Mouse (Mus musculus) R1 (cell line): ENCODE results near the gene Mycn.
A peak's percentile ranks its signal among the peaks of the same experiment; 100 is the strongest.

ENCODE experiments used
- DNase-seq: peaks from one replicate; pipeline ENCODE4 v3.0.0-alpha.2; 2018; ENCODE audit warnings: low read depth, low spot score

The Mycn gene

GRCm38 (mm10) chr12:12924446-12924845 lies 17.3 kb downstream of the Mycn start:
- no peak for DNase-seq

DNA sequence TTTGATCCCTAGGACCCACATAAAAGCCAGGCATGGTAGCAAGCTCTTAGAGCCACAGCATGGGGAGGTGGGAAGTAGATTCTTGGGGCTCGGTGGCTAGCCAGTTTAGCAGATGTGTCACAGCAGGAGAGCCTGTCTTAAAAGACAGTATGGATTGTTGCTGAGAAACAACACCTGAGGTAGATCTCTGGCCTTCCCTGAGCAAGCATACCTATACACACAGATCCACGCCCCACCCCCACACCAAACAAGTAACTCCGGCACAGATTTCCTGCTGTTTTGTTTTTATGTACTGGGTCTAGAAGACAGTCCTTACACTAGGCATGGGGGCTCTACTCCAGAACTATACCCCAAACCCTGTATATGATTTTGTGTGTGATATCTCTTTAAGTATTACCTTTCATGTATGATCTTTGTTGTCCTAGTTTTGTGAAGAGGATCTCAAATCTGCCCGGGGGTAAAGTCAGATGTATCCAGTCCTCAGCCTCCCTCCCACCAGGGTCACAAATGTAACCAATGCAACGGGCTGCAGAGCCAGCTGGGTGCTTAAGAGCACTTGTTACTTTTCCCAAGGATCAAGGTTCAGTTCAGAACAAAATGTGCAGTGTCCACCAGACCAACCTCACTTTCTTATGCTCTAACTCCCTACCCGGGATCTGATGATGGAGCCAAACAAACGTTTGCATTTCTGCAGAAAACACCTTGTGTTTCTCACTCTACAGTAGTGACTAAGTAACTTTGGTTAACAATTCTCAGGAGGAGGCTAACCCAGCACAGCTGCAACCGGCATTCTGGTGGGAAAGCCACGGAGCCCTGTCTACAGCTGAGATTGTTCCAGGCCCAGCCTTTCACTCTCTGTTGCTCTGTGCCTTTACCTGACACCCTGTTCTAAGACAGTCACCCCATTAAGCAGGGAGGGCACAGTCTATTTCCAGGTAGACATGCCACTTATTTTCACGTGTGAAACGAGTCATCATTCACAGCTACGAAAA lies 21.3 kb downstream of the Mycn start:
- peak; percentile 71 for DNase-seq

GRCm38 (mm10) chr12:12916298-12916697 lies 25.4 kb downstream of the Mycn start:
- no peak for DNase-seq

DNA sequence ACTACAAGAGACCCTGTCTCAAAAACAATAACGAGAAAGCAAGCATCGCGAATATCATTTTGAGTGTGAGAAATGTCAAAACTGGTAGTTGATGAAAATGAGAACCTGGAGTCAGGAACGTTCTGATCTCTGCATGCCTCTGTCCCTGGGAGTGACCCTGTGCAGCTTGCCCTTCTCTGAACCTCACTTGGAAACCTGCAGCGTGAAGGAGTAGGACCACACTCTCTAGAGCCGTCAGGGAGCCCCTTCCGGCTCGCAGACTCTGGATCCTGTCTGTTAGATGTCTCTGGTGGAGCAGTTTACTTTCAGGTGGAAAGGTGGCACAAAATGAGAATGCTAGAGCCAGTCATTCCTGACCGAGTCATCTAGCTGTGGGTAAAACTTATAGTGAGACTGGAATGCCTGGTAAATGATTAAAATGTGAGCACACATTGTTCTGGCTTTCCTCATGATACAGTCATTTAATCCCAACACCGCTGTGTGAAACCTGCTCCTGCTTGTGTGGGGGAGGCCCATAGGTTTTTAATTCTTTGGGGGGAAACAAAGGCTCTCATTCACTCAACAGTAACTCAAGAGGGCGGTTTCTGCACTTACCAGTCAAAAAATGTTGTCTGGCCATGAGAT lies 31.2 kb downstream of the Mycn start:
- DNase-seq, result no peak

GRCm38 (mm10) chr12:12909631-12910277 lies 32.0 kb downstream of the Mycn start:
- peak; percentile 93 for DNase-seq

DNA sequence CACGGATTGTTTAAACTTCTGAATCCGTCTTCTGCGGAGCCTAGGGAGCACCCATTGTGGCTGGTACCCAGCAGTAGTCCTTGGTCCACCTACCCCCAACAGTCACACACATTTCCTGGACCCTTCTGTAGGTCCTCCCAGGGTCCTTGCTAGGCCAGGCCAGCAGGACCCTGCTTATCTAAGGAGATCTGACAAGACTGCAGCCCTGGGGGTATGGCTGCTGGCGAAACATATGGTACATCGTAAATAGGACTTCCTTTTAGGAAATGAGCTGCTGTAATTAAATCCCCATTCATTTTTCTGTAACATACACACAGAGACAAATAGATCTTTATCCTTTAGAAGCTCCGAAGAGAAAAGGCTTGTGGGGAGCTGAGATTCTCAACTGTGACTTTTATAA lies 34.9 kb downstream of the Mycn start:
- DNase-seq, result no peak

GRCm38 (mm10) chr12:12906321-12906720 lies 35.4 kb downstream of the Mycn start:
- no peak for DNase-seq

DNA sequence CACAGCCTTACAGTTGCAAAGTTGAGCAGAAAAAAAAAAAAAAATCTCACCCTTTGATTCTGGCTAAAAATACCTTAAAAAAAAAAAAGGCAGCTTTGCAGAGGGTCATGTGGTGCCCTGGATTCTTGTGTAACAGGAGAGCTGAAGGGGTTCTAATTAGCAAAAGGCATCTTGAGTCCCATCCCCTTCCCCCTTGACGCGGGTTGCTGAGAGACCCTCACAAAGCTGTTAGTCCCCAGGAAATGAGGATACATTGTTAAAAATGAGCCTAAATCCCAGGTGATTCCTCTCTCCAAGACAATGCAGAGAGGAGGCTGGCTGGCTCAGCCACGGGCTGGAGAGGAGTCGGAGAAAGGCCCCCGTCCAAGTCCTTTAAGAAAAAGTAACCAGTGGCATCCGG lies 36.6 kb downstream of the Mycn start:
- DNase-seq, result no peak

DNA sequence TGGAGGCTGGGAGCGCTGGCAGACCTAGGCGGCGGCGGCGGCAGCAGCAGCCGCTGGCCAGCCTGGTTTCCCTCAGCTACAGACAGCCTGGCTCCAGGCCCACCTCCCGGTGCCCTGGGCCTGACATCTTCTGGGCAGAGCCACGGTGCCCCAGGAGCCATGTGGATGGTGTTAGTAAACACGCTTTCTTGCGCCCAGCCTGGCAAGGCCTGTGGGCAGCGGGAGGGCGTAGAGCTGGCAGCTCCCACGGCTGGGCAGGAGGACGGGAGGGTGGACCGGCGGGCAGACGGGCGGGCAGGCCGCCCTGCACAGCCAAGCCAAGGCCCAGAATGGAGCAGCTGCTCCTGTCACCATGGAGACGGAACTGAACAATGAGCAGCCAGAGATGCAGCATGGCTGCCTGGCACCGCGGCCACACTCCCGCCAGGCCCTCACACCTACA lies 37.2 kb downstream of the Mycn start:
- DNase-seq, result peak; percentile 90

GRCm38 (mm10) chr12:12904086-12904485 lies 37.6 kb downstream of the Mycn start:
- no peak for DNase-seq

DNA sequence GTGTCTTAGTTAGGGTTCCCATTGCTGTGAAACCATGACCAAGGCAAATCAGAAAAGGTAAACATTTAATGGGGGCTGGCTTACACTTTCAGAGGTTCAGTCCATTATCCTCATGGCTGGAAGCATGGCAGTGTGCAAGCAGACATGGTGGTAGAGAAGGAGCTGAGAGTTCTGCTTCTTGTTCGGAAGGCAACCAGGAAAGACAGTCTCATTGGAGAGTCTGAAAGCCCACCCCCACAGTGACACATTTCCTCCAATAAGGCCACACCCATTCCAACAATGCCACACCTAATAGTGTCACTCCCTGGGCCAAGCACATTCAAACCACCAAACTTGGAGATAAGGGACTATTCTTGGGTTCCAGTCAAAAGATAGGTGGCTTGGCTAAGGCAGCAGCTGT lies 39.3 kb downstream of the Mycn start:
- DNase-seq, result peak; percentile 88

DNA sequence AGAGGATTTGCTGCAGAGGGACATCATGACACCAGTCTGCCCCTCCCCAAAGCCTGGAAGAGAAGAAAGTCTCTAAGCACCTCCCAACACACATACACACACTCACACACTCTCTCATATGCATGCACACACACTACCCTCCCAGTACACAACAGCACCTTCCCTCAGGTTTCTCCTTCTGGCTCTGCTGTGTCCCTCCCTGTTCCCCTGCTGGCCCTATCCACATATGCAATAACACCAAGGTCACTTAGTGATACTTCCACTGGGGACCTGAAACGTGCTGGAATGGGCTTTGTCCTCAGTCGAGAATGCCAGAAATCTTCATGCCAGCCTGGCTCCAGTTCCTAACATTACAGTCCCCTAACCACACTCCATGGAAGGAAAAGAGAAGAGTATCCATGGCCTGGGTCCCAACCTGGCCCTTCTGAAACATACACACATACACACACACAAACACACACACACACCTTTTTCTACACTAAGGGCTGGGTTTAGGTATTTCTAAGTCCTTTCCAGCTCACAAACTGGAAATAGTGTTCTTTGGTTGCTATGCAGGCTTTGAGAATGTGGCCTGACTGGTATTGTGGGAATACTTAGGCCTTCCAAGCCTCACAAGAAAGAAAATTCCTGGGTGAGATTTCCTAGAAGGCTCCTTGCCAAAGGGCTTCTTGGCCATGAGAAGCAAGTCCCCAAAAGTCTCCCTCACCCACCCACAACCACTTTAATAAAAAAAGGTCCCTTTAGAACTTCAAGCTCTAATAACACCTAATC lies 43.2 kb downstream of the Mycn start:
- no peak for DNase-seq

DNA sequence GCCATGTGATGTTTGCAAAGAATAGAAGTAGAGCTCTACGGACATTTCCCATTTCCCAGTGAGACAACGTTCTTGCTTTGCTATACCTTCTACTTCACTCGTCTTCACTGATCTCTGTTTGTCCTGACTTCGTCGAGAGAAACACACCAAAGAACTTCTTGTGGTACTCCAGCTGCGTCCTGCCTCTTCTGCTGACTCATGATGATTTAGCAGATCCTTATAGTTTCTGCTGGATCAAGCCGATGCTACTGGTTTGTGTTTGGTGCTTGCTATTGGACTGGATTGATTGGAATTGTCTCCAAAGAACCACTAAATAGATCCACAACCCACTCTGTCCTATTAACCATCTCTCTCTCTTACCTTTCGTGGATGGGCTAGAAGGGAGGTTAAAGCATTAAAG lies 47.7 kb downstream of the Mycn start:
- peak; percentile 61 for DNase-seq

DNA sequence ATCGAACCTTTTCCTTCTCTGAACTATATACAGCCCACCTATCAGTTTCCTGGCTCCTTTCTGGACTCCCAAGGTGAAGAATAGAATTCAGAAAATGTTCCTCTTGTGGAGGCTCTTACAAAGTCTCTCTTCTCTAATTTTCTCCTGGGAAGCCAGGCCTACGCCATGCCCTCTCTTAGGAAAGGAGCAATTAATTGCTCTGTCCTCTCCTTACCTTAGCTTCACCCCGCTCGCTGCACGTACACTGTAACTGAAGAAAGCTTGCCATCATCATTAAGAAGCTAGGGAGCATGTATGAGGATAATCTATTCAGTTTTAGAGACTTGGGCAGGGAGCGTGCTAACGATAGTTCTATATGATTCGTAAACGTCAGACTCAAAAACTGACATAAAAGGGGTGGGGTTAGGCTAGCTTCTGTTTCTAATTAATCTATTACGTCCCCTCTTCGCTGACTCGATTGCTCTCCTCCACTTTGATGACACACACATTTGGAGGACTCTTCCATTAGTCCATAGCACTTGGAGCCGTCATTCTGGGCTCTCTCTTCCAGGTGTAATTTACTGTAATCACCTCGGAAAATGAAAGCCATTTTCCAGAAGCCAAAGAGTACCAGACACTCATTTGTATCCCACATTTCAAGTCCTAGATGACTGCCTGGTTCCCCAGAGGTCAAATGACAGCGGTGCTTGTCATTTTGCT lies 55.4 kb downstream of the Mycn start:
- no peak for DNase-seq
